Mouse (Mus musculus) limb, embryonic 15.5 days (tissue): ENCODE measurements around the gene Nrk. TPM values are rescaled to one million over a fixed set of nuclear protein-coding genes. Genes with fewer than 3 reads are reported as not detected.

Experiments used
- ATAC-seq: fragments of 200-750 bp; cut with Nextera tagmentation; 2 replicates; pipeline ENCODE4 v1.8.0; 2017; ENCODE audit warnings: low read depth, moderate TSS enrichment; ENCODE audit not compliant: insufficient number of reproducible peaks, low FRiP score, low TSS enrichment
- H3K27ac ChIP-seq: fragments of 300-500 bp; sonication (generic); 2 replicates; pipeline ENCODE4 v1.5.1; 2015; ENCODE audit warnings: moderate library complexity, mild to moderate bottlenecking, inconsistent platforms
- H3K27me3 ChIP-seq: fragments of 300-500 bp; sonication (generic); 2 replicates; pipeline ENCODE4 v1.6.1; 2015; ENCODE audit warnings: inconsistent platforms
- H3K36me3 ChIP-seq: fragments of 300-500 bp; sonication (generic); 2 replicates; pipeline ENCODE4 v1.6.1; 2015; ENCODE audit warnings: inconsistent platforms
- H3K4me1 ChIP-seq: fragments of 300-500 bp; sonication (generic); 2 replicates; pipeline ENCODE4 v1.6.1; 2015; ENCODE audit warnings: inconsistent platforms
- H3K4me2 ChIP-seq: fragments of 300-500 bp; sonication (generic); 2 replicates; pipeline ENCODE4 v1.6.1; 2015; ENCODE audit warnings: mild to moderate bottlenecking, inconsistent platforms
- H3K4me3 ChIP-seq: fragments of 300-500 bp; sonication (generic); 2 replicates; pipeline ENCODE4 v1.5.1; 2015; ENCODE audit warnings: mild to moderate bottlenecking, inconsistent platforms
- H3K9ac ChIP-seq: fragments of 300-500 bp; sonication (generic); 2 replicates; pipeline ENCODE4 v1.6.1; 2015; ENCODE audit warnings: inconsistent platforms
- H3K9me3 ChIP-seq: fragments of 300-500 bp; sonication (generic); 2 replicates; pipeline ENCODE4 v1.6.1; 2016; ENCODE audit warnings: inconsistent platforms
- WGBS: fragments of 180-500 bp; shearing (Covaris S2); methylation state at CpG from one replicate; pipeline ENCODE4 v1.1.7; 2015; 5-methylcytosine and 5-hydroxymethylcytosine counted together
- polyA plus RNA-seq: library from polyadenylated mRNA; unstranded; fragments of >200 nt; fragmentation: Nextera tagmentation; extraction: Ambion mirVana; gene quantifications from 2 replicates; pipeline ENCODE4 v1.2.1, GENCODE M21; 2015

Nrk gene
- polyA plus RNA-seq, 1 experiment from 2014 or later, result 65.0 TPM

DNA sequence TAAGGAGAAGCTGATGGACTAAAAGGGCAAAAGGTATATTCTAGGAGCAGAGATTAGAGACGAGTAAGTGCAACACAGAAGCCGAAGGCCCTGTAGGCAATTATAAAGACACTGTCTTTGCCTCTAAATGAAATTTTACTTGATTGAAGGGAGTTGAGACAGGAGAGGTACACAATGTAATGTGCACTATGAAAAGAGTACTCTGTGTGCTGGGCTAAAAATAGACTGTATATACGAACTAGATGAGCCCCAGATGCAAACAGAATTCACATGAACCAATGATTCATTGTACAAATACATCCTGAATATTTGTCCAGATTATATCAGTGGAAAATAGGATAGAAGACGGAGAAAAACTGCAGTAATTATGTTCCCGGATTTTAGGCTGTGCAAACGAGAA lies 113.7 kb downstream of the Nrk start:
- no peak for ATAC-seq
- Histone ChIP-seq H3K9ac (no peak overlapping the region), H3K4me1 (no peaks in the 10 kb centered on the region), H3K4me3 (no peak overlapping the region), H3K36me3 (no peaks in the 10 kb centered on the region), H3K27me3 (no peaks in the 10 kb centered on the region; the same call in 1 of the 2 replicates), H3K9me3 (no peaks in the 10 kb centered on the region), H3K4me2 (no peak overlapping the region), H3K27ac (no peak overlapping the region)
- 62% methylated on average over 6 of the region's 6 CpGs for WGBS

DNA sequence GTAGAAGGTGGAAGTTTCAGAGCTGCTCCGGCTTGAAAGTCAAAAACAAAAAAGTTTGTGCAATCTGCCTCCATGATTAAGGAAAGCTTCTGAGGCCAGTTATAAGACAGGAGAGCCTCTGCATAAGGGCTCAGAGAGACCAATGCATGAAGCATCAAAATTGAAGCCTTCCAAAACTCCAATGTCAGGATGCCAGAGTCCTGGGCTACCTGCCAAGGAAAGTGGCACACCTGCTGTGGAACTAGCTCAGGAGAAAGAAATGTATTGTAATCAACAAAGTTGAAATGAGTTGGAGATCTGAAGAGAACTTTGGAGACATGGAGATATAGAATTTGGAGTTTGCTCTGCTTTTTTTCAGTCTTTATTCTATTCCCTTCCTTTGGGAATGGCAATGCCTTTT lies 123.4 kb downstream of the Nrk start:
- Histone ChIP-seq H3K27me3 (0 out of 2 replicates have a peak, but pooled peaks cover 3% of the 10 kb centered on the region), H3K9me3 (no peaks in the 10 kb centered on the region), H3K36me3 (no peaks in the 10 kb centered on the region), H3K4me3 (no peak overlapping the region), H3K4me1 (no peaks in the 10 kb centered on the region), H3K27ac (no peak overlapping the region), H3K4me2 (no peak overlapping the region), H3K9ac (no peak overlapping the region)
- no peak for ATAC-seq
- WGBS, result 75% methylated on average over 1 of the region's 1 CpGs

DNA sequence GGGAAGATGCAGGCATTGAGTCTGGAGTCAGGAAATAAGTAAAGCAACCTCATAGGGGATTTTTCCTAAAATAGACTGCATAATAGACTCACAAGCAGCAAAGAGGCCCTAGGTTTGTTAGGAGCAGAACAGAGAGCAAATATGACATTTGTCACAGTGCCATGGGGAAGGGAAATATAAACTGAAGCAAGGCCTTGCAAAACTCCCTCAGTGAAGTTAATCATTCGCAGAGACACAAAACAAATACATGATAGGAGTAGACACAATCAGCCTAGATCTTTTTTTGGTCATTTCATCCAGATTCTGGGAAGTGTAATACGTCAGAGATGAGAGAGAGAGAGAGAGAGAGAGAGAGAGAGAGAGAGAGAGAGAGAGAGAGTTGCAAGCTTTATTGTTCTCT lies 125.1 kb downstream of the Nrk start:
- H3K27me3 ChIP-seq, result 0 out of 2 replicates have a peak, but pooled peaks cover 3% of the 10 kb centered on the region
- no peak overlapping the region for H3K27ac ChIP-seq
- no peaks in the 10 kb centered on the region for H3K9me3 ChIP-seq
- no peak overlapping the region for H3K4me3 ChIP-seq
- no peak overlapping the region for H3K4me2 ChIP-seq
- no peaks in the 10 kb centered on the region for H3K4me1 ChIP-seq
- H3K36me3 ChIP-seq, result no peaks in the 10 kb centered on the region
- H3K9ac ChIP-seq, result no peak overlapping the region
- 69% methylated on average over 2 of the region's 2 CpGs for WGBS
- ATAC-seq, result no peak

DNA sequence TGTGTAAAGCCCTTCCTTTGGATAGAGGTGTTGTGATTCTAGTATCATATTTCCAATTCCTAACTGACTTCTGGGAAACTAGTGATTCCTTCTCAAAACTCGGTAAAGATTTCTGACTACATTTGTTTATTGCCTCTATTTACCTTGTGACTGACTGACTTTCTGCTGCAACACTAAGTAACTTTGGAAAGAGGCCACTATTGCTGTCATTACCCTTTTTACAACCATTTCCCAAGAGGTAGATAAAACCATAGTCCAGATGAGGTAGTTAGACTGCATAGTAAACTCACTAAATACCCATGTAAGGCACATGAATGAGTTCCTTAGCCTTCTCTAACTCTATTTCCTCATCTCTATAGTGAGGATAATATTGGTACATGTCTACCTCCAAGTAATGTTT lies 126.9 kb downstream of the Nrk start:
- no peak overlapping the region for H3K9ac ChIP-seq
- H3K27me3 ChIP-seq, result 0 out of 2 replicates have a peak, but pooled peaks cover 3% of the 10 kb centered on the region
- no peaks in the 10 kb centered on the region for H3K4me1 ChIP-seq
- H3K9me3 ChIP-seq, result no peaks in the 10 kb centered on the region
- 48% methylated on average over 1 of the region's 1 CpGs for WGBS
- no peak overlapping the region for H3K27ac ChIP-seq
- ATAC-seq, result no peak
- H3K4me3 ChIP-seq, result no peak overlapping the region
- no peak overlapping the region for H3K4me2 ChIP-seq
- no peaks in the 10 kb centered on the region for H3K36me3 ChIP-seq

DNA sequence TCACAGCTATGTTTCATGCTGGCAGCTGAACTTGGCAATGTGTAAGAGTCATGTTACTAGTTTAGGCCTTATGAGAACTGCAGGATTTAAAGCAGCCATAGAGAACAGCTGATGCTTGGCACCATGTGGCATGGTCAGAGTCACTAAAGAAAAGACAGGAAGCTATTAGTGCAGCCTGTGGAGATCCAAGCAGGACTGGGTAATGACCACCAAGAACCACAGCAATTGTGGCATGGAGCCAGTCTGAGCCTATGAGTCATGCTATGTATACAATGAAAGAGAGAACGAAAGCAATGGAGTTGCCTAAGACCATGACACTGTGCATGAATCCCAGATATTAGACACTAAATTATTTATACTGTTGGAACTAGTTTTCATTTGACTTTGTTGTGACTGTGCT lies 137.7 kb downstream of the Nrk start:
- Histone ChIP-seq H3K9me3 (no peaks in the 10 kb centered on the region), H3K4me3 (no peak overlapping the region), H3K27ac (no peak overlapping the region), H3K9ac (no peak overlapping the region), H3K27me3 (no peaks in the 10 kb centered on the region), H3K36me3 (no peaks in the 10 kb centered on the region), H3K4me2 (no peak overlapping the region), H3K4me1 (no peaks in the 10 kb centered on the region)
- ATAC-seq, result no peak
- 59% methylated on average over 1 of the region's 1 CpGs for WGBS

DNA sequence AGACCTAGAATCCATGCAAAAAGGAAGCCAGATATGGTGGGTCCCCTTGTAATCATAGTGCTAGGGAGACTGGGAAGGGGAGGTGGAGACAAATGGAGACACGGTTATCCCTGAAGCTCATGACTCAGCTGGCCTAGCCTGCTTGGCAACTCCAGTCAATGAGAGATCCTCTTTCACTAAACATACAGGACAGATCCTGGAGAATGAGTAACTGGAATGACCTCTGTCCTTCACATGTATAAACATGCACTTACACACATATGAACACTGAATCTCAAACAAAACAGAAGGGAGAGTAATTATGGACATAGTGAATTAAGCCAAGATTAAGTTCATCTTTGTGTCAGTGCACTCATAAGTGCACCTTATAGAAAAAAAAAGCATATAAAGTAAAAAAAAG lies 138.9 kb downstream of the Nrk start:
- no peaks in the 10 kb centered on the region for H3K9me3 ChIP-seq
- H3K4me2 ChIP-seq, result no peak overlapping the region
- H3K36me3 ChIP-seq, result no peaks in the 10 kb centered on the region
- H3K9ac ChIP-seq, result no peak overlapping the region
- ATAC-seq, result no peak
- WGBS, result 68% methylated on average over 1 of the region's 1 CpGs
- H3K27ac ChIP-seq, result no peak overlapping the region
- H3K4me3 ChIP-seq, result no peak overlapping the region
- no peaks in the 10 kb centered on the region for H3K27me3 ChIP-seq
- no peaks in the 10 kb centered on the region for H3K4me1 ChIP-seq

Other genes starting within 250 kb of the Nrk start
- 0.10 TPM in 1 of 2 replicates, not detected in the other for gene Serpina7, start 170.8 kb downstream of the Nrk start, polyA plus RNA-seq
- not detected in 2 replicates for gene 4930513O06Rik, start 171.8 kb downstream of the Nrk start, polyA plus RNA-seq